Mouse (Mus musculus): ENCODE data around the gene Alyref. TPM values are rescaled to one million over a fixed set of nuclear protein-coding genes. Genes with fewer than 3 reads are reported as not detected.
A peak's percentile ranks its signal among the peaks of the same experiment; 100 is the strongest.
"Not testable (repeated sequence)": the region's sequence is repeated elsewhere in the genome, so short reads cannot be mapped to it uniquely, and the experiment has no call there.

Gene Alyref
- polyA plus RNA-seq, 1 experiment from 2014 or later: 778 TPM

GRCm38 (mm10) chr11:120597240-120598235 is 627 bp downstream of the Alyref start:
- Histone ChIP-seq H3K4me2 (peak overlapping the region; percentile 98), H3K4me3 (replicated peaks) (peak overlapping the region; percentile 100), H3K27ac (peak overlapping the region; percentile 89), H3K9me3 (no peaks in the 10 kb centered on the region), H3K9ac (replicated peaks) (peak overlapping the region; percentile 99), H3K36me3 (peaks cover 73% of the 10 kb centered on the region), H3K27me3 (no peaks in the 10 kb centered on the region), H3K4me1 (replicated peaks) (peaks cover 24% of the 10 kb centered on the region)
- 4% methylated on average over 96 of the region's 99 CpGs for WGBS
- ATAC-seq (ENCODE audit: insufficient number of reproducible peaks, insufficient read depth, low FRiP score, low TSS enrichment, low read depth): peak; percentile 57

GRCm38 (mm10) chr11:120588531-120588930 is 9.6 kb downstream of the Alyref start:
- no peak for ATAC-seq (ENCODE audit: insufficient number of reproducible peaks, insufficient read depth, low FRiP score, low TSS enrichment, low read depth)

DNA sequence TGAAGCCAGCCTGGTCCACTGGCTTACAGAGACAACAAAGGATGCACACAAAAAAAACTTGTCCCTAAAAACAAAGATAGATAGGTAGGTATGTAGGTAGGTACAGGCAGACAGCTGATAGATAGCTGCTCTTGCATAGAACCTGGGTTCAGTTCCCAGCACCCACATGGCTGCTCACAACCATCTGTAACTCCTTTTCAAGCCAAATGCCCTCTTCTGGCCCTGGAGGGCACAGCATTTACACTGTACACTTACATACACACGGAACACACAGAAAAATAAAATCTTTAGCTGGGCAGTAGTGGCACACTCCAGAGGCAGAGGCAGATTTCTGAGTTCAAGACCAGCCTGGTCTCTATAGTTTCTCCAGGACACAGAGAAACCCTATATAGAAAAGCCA is 14.2 kb downstream of the Alyref start:
- no peak overlapping the region for H3K9ac ChIP-seq (replicated peaks)
- WGBS: 89% methylated on average over 1 of the region's 1 CpGs
- ATAC-seq (ENCODE audit: insufficient number of reproducible peaks, insufficient read depth, low FRiP score, low TSS enrichment, low read depth): no peak
- H3K4me3 ChIP-seq (replicated peaks): no peak overlapping the region
- H3K9me3 ChIP-seq: peaks cover 5% of the 10 kb centered on the region; the same call in 1 of the 2 replicates
- H3K36me3 ChIP-seq: peaks cover 70% of the 10 kb centered on the region
- H3K4me2 ChIP-seq: no peak overlapping the region
- no peaks in the 10 kb centered on the region for H3K27me3 ChIP-seq
- H3K27ac ChIP-seq: no peak overlapping the region
- H3K4me1 ChIP-seq (replicated peaks): peaks cover 24% of the 10 kb centered on the region

More at GRCm38 (mm10) chr11:120588531-120588930, 9.6 kb downstream of the Alyref start:
- no peak overlapping the region for H3K4me3 ChIP-seq (replicated peaks)
- no peak overlapping the region for H3K27ac ChIP-seq
- H3K27me3 ChIP-seq: no peaks in the 10 kb centered on the region
- WGBS: 96% methylated on average over 6 of the region's 6 CpGs
- H3K4me1 ChIP-seq (replicated peaks): no peaks in the 10 kb centered on the region
- H3K9me3 ChIP-seq: peaks cover 5% of the 10 kb centered on the region; the same call in 1 of the 2 replicates
- H3K9ac ChIP-seq (replicated peaks): no peak overlapping the region
- H3K36me3 ChIP-seq: peaks cover 97% of the 10 kb centered on the region
- no peak overlapping the region for H3K4me2 ChIP-seq

DNA sequence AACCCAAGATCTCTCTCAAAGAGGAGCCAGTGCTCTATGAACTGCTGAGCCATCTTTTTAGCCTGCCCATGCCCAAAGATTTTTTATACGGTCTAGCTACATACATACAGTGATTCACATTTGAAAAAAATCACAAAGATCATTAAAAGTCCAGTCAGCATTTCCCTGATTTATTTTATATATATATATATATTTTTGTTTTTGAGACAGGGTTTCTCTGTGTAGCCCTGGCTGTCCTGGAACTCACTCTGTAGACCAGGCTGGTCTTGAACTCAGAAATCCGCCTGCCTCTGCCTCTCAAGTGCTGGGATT is 15.2 kb downstream of the Alyref start:
- not testable (repeated sequence) for ATAC-seq (ENCODE audit: insufficient number of reproducible peaks, insufficient read depth, low FRiP score, low TSS enrichment, low read depth); H3K27me3 ChIP-seq; H3K9me3 ChIP-seq; H3K4me3 ChIP-seq (replicated peaks); H3K27ac ChIP-seq; H3K4me2 ChIP-seq; H3K9ac ChIP-seq (replicated peaks)
- Histone ChIP-seq H3K4me1 (replicated peaks) (peaks cover 24% of the 10 kb centered on the region), H3K36me3 (peaks cover 70% of the 10 kb centered on the region)
- 94% methylated on average over 2 of the region's 2 CpGs for WGBS

- Histone ChIP-seq H3K27ac (peak overlapping the region; percentile 92), H3K27me3 (no peaks in the 10 kb centered on the region), H3K4me1 (replicated peaks) (peaks cover 24% of the 10 kb centered on the region), H3K9me3 (peaks cover 5% of the 10 kb centered on the region; the same call in 1 of the 2 replicates), H3K36me3 (peaks cover 70% of the 10 kb centered on the region), H3K4me3 (replicated peaks) (peak overlapping the region; percentile 90), H3K9ac (replicated peaks) (peak overlapping the region; percentile 95), H3K4me2 (peak overlapping the region; percentile 95)
- ATAC-seq (ENCODE audit: insufficient number of reproducible peaks, insufficient read depth, low FRiP score, low TSS enrichment, low read depth): no peak
- 72% methylated on average over 8 of the region's 8 CpGs for WGBS
Observed at GRCm38 (mm10) chr11:120582268-120582981, 15.7 kb downstream of the Alyref start.

- Histone ChIP-seq H3K36me3 (peaks cover 68% of the 10 kb centered on the region), H3K4me1 (replicated peaks) (peaks cover 24% of the 10 kb centered on the region), H3K4me2 (peak within 1 kb of the TSS; percentile 95), H3K27ac (peak within 1 kb of the TSS; percentile 92), H3K9ac (replicated peaks) (peak within 1 kb of the TSS; percentile 95), H3K4me3 (replicated peaks) (peak within 1 kb of the TSS; percentile 90), H3K27me3 (no peaks in the 10 kb centered on the region), H3K9me3 (peaks cover 5% of the 10 kb centered on the region; the same call in 1 of the 2 replicates)
- WGBS: 6% methylated on average over 64 of the region's 75 CpGs
- ATAC-seq (ENCODE audit: insufficient number of reproducible peaks, insufficient read depth, low FRiP score, low TSS enrichment, low read depth): 0 out of 2 replicates have a peak, but pooled peaks have one; percentile 10
Observed at GRCm38 (mm10) chr11:120581490-120582267, 16.5 kb downstream of the Alyref start, which contains the start of gene Arhgdia. TSS of gene Arhgdia (minus strand) at chr11:120581624.

GRCm38 (mm10) chr11:120580871-120581331 is 17.3 kb downstream of the Alyref start:
- H3K9ac ChIP-seq (replicated peaks): peak overlapping the region; percentile 95
- H3K4me1 ChIP-seq (replicated peaks): peaks cover 24% of the 10 kb centered on the region
- peak overlapping the region; percentile 95 for H3K4me2 ChIP-seq
- H3K36me3 ChIP-seq: peaks cover 61% of the 10 kb centered on the region
- under 1% methylated on average over 44 of the region's 44 CpGs for whole genome bisulfite sequencing
- no peak for ATAC-seq (ENCODE audit: insufficient number of reproducible peaks, insufficient read depth, low FRiP score, low TSS enrichment, low read depth)
- no peaks in the 10 kb centered on the region for H3K27me3 ChIP-seq
- peak overlapping the region; percentile 92 for H3K27ac ChIP-seq
- H3K9me3 ChIP-seq: peaks cover 5% of the 10 kb centered on the region; the same call in 1 of the 2 replicates
- peak overlapping the region; percentile 90 for H3K4me3 ChIP-seq (replicated peaks)

- peak overlapping the region; percentile 90 for H3K4me3 ChIP-seq (replicated peaks)
- peak overlapping the region; percentile 95 for H3K4me2 ChIP-seq
- H3K9me3 ChIP-seq: peaks cover 5% of the 10 kb centered on the region; the same call in 1 of the 2 replicates
- peak overlapping the region; percentile 92 for H3K27ac ChIP-seq
- peak overlapping the region; percentile 95 for H3K9ac ChIP-seq (replicated peaks)
- WGBS: 61% methylated on average over 7 of the region's 7 CpGs
- peaks cover 53% of the 10 kb centered on the region for H3K36me3 ChIP-seq
- ATAC-seq (ENCODE audit: insufficient number of reproducible peaks, insufficient read depth, low FRiP score, low TSS enrichment, low read depth): no peak
- no peaks in the 10 kb centered on the region for H3K27me3 ChIP-seq
- peaks cover 24% of the 10 kb centered on the region for H3K4me1 ChIP-seq (replicated peaks)
Observed at GRCm38 (mm10) chr11:120580190-120580589, 18.0 kb downstream of the Alyref start.

DNA sequence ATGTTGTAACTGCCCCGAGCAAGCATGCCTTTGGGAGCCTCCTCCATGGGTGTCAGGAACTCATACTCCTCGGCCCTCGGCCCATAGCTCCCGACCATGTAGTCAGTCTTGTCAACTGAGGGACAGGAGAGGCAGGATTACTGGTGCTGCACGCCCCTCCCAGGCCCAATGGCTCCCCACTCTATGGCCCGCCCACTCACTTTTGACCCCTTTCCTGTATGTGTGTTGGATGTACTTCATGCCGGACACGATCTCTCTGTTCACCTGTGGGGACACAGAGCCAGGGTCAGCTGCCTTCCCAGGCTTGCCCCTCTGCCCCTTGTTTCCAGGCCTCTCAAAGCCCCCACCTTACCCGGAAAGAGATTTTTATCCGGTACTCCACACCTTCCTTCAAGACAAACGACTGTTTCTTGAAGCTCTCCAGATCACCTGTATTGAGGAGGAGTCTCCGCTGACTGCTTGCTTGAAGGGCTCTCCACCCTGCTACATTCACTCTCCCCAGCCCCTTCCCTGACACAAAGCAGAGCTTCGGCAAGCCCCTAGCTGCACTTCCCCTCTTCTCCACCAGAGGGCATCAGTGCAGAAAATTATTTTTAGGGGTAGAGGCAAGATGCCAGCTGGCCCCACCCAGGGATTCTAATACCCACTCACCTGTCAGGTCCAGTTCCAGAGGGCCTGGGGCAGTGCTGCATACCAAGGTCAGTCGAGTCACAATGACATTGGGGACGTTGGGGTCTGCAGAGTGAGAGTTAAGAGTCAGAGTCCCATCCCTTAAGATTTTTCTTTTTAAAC is 18.7 kb downstream of the Alyref start:
- H3K9me3 ChIP-seq: peaks cover 5% of the 10 kb centered on the region; the same call in 1 of the 2 replicates
- H3K4me1 ChIP-seq (replicated peaks): peaks cover 27% of the 10 kb centered on the region
- 59% methylated on average over 15 of the region's 15 CpGs for WGBS
- H3K27ac ChIP-seq: peak overlapping the region; percentile 92; the same call in 1 of the 2 replicates
- ATAC-seq (ENCODE audit: insufficient number of reproducible peaks, insufficient read depth, low FRiP score, low TSS enrichment, low read depth): no peak
- peaks cover 48% of the 10 kb centered on the region for H3K36me3 ChIP-seq
- H3K4me2 ChIP-seq: peak overlapping the region; percentile 95
- no peaks in the 10 kb centered on the region for H3K27me3 ChIP-seq
- H3K9ac ChIP-seq (replicated peaks): peak overlapping the region; percentile 95
- peak overlapping the region; percentile 90 for H3K4me3 ChIP-seq (replicated peaks)
